Mouse (Mus musculus) yolk sac, embryonic 10.5 days (tissue): ENCODE results near the gene 6330409D20Rik.
A peak's percentile ranks its signal among the peaks of the same experiment; 100 is the strongest.

Experiments used
- DNase-seq: peaks from one replicate; pipeline ENCODE4 v3.0.0-alpha.2; 2017; ENCODE audit warnings: low spot score

Gene 6330409D20Rik

DNA sequence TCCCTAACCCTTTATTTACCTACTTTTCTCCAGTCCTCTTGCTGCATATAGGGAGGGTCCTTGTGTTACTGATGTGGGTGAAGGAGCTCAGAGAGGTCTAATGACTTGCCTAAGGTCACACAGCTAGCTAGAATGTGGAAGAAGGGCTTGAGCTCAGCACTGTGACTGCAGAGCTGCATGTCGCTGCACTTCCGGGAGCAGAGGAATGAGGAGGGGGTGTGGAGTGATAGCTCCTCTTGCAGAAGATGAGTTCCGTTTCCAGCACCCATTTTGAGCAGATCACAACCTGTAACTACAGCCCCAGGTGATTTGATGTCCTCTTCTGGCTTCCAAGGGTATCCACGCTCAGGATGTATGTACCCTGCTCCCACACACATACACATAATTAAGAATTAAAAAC is 16.7 kb downstream of the 6330409D20Rik start:
- no peak for DNase-seq

DNA sequence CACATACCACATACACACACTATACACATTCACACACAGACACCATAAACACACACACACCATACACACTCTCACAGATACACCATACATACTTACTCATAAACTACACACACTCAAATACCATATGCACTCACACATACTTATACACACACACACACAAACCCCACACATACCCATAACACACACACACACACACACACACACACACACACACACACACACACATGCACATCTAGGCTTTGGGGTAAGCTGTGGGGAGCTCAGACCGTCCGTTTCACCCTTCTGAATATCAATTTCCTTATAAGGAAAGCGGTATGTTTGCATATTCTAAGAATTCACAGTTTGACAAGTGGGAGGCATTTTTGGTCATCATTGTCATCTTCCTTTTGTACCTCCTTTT is 18.2 kb downstream of the 6330409D20Rik start:
- DNase-seq, result no peak

DNA sequence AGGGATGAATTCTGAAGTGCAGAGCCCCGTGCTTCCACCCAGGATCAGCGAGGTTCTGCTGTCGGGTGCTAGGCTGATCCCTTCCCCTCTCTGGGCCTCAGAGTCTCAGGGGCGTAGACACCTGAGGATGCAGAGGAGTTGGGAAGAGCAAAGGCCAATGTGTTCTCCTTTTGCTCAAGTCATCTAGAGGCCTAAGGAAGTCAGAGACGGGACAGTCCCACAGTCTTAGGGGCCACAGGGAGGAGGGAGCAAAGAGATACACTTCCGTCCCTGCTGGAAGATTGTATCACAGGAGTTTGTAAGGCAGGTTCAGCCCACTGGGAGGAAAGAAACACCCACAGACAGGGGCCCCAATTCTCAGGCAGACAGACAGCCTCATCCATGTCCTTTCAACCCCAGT is 18.8 kb downstream of the 6330409D20Rik start:
- no peak for DNase-seq

- no peak for DNase-seq
These were observed 20.1 kb downstream of the 6330409D20Rik start, which contains the start of gene Sh2d3c for GRCm38 (mm10) chr2:32720681-32721229. Gene Sh2d3c, plus strand, starts transcription at chr2:32721055.

DNA sequence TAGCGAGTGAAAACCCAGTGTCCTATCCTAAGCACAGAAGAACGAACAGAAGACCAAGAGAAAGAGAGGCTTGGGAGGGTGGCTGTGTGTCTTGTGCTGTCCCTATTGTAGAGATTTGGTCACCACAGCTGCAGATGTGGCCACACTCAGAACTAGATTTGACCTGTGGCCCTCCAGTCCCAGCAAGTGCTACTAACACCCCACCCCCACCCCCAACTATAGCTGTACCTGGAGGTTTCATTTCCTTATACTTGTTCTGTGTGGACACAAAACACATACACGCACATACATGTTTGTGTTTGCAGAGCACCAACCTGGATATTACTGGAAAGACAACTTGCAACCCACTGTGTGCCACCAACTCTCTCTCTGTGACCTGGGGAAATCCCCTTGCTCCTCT is 20.8 kb downstream of the 6330409D20Rik start:
- no peak for DNase-seq

- no peak for DNase-seq
These were observed 22.1 kb downstream of the 6330409D20Rik start for GRCm38 (mm10) chr2:32718761-32719160.

DNA sequence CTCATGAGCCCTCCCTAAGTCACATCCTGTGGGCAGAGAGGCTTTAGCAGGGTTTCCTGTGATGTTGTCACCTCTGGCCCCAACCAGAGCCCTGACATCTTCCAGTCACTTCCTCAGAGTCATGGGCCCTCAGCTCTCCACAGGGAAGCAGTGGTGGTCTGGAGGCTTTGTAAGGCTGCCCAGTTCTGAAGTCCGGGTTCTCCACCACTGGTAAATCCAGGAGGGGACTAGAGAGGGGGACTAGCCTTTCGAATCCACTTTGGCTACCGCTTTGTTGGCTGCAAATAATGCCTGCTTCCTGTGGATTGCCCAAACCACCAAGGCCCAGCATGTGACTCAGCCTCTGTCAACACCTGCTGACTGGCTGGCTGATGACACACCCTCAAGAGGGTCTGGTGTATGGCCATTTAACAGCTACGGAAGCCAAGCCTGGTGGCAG is 25.8 kb downstream of the 6330409D20Rik start:
- DNase-seq, result peak; percentile 77

DNA sequence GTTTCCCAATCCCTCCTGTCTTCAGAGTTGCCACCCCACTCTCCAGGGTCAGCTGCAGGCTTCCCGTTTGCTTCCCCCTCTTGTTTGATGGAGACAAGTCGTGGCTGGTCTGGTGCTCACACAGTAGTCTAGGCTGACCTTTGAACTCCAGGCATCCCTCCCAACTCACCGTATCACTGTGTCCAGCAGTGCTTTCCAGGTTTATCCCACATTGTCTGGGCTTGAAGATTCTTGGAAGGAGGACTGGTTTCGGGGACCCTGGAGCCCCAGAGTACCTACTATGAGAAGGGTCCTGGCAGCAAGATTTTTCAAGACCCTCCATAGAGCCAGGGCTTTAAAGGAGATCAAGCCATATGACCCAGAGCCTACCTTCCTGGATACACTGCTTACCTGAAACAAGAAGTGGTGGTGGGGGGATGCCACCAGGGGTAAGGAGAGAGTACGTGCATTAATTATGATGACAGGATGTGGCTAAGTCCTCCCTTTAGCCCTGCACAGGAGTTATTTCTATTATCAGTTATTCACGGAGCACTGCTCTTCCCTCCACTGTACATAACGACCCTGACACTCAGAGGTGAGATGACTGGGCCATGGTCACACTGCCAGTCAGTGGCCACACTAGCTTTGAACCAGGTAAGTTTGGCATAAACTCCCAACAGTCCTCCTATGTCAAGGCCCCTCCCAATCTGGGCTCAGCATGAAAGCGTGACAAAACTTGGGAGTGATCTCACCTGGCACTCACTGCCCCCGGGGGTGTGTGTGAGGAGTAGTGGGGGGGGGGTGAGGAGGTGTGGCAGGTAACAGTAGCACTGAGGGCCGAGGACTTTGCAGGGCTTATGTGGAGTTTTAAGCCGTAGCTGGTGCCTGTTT is 26.5 kb downstream of the 6330409D20Rik start:
- DNase-seq, result no peak

GRCm38 (mm10) chr2:32712934-32713817 is 27.6 kb downstream of the 6330409D20Rik start, which contains the start of gene Cdk9:
Gene Cdk9, minus strand, starts transcription at chr2:32713076.
- peak; percentile 94 for DNase-seq

- DNase-seq, result peak; percentile 94
These were observed 28.3 kb downstream of the 6330409D20Rik start for GRCm38 (mm10) chr2:32712586-32712933.

DNA sequence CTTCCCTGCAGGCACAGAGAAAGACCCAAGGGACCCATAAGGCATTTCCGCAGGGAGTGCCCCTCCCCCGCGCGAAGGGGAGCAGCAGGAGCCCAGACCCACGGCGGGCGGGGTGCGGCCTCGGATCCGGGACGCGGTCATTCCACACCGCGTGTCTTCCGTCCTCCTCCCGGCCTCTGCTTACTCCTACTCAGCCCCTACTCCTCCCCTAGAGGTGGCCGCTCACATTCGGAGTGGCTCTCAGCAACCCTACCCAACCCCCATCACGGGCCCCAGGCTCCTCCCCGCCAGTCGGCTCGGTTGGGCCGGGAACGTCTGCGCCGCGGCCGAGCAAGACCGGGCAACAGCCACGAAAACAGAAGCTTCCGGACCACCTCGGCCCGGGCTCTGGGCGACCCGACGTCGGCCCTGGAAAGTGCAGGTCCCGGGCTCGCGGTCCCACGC is 28.7 kb downstream of the 6330409D20Rik start:
- DNase-seq, result peak; percentile 75

GRCm38 (mm10) chr2:32711301-32712056 is 29.3 kb downstream of the 6330409D20Rik start:
- no peak for DNase-seq

- no peak for DNase-seq
These were observed 30.4 kb downstream of the 6330409D20Rik start for GRCm38 (mm10) chr2:32710425-32710824.

- no peak for DNase-seq
These were observed 31.2 kb downstream of the 6330409D20Rik start for GRCm38 (mm10) chr2:32709521-32710137.

DNA sequence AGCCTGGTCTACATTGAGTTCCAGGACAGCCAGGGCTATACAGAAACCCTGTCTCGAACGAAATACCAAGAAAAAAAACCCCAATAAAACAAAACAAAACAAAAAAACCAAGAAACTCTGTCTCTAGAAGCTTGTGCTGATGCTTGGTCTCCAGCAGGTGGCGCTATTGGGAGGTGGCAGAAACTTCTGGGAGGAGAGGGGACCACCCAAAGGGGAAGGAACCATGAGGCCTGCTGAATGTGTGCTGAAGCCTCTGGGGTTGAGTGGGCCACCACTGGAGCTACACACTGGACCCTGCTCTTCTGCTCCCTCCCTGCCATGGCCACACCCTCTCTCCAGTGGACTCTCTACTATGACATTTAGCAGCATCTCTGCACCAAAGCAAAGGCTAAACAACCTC is 32.2 kb downstream of the 6330409D20Rik start:
- DNase-seq, result no peak

- DNase-seq, result no peak
These were observed 33.8 kb downstream of the 6330409D20Rik start for GRCm38 (mm10) chr2:32706971-32707370.

DNA sequence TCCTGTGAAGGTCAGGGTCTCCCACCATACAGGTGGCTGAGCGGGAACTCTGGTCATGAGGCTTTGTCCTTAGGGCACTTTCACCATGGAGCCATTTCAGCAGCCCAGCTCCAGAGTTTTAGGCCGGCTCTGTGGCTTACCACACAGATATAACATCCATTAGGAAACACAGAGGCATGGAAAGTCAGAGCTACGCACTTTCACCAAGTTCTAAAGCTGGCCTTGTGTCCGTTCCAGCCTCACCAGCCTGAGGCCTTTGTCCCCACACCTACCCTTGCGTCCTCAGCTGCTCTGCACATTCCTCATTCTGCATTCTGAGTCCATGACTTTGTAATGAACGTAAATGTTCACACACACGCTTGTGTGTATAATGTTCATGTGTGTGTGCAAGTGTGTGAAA is 35.8 kb downstream of the 6330409D20Rik start:
- DNase-seq, result no peak

DNA sequence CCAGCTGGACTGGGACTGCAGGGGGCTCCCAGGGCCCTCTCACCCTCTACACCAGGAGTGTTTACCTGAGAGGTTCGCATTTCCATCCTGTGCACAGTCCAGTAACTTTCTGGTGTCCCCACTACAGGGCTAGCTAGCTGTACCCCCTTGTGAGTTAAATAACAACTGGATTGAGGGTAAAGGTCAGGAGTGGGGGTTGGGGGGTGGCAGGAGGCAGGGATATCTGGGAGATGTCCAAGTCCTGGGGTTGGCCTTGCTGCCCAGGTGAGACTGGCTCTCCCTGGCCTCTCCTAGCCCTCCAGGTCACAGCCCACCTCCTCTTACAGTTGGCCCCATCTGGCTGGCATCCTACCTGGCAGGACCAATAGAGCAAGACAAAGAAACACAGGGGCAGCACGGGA is 36.8 kb downstream of the 6330409D20Rik start, which contains the start of gene Fpgs:
TSS of gene Fpgs (minus strand) at position 125 of the 401 bp plus-strand sequence.
- DNase-seq, result peak; percentile 69

DNA sequence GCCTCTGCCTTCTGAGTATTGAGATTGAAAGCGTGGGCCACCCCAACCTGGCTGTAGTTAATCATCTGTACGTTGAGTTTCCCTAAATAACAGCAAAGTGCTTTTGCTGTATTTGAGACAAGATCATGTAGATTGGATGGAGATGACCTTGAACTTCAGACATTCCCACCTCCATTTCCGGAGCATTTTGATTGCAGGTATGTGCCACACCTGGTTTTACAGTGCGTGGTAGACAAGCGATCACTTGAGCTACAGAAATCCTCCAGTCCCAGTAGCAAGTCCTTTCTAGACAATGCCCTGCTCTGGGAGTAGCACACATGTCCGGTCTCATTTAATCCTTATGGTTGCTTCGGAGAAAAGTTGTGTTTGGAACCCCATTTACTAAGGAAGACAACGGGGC is 37.8 kb downstream of the 6330409D20Rik start:
- DNase-seq, result no peak

DNA sequence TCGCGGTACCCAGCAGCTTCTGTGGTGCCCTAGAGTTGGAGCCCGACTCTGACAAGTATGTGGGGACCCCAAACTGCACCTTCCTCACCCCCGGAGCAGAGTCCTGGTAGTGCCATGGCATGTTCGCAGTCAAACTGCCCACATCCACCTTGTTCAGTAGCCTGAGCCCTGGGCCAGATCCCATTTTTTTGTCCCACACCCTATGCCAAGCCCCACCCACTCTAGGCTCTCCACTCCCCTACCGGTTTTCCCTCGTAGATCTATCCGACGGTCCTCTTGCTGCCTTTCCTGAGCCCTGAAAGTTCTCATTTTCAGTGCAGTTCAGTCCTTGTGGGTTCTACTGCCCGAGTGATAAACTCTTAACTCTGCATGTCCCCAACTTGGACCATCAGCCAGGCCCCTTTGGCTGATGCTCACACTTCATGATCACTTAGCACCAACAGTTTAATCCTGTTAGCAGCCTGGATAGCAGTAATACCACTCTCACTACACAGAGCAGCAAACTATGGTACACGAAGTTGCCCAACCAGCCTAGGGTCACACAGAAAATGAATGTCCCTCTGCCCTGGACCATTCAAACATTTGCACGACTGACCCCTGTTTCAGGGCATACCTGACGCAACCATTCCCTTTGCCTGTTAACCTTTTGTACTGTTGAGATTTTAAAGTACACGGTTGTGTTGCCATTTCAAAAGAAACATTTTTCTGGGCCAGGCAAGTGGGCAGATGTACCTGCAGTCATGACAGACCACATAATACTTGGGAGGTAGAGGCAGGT is 39.7 kb downstream of the 6330409D20Rik start:
- no peak for DNase-seq
